Mouse (Mus musculus) megakaryocyte, embryonic 14.5 days (primary cell): Measurements from ENCODE around the gene Gpha2.

Source experiments
- FLI1 ChIP-seq: IDR thresholded peaks from 2 replicates; pipeline ENCODE4 v1.6.1; 2012; ENCODE audit warnings: low read length, inconsistent platforms, mixed read lengths
- GATA1 ChIP-seq: IDR thresholded peaks from 3 replicates; pipeline ENCODE4 v1.6.1; 2012; ENCODE audit warnings: mixed read lengths, low read length, inconsistent platforms, borderline replicate concordance

GRCm38 (mm10) chr19:6236053-6236441, 9.9 kb downstream of the Gpha2 start:
- TF ChIP-seq GATA1 (no peak), FLI1 (no peak)
